Mouse (Mus musculus) gastrocnemius, postnatal 4 days (tissue): ENCODE results near the gene Rasgrf2. TPM values are rescaled to one million over a fixed set of nuclear protein-coding genes. Genes with fewer than 3 reads are reported as not detected.

Experiments
- DNase-seq, 2 experiments: peaks; one replicate each; pipeline ENCODE4 v3.0.0; 2021 to 2022; ENCODE audit warnings: low spot score in 2 of 2, mixed read lengths in 2 of 2
- total RNA-seq, 2 experiments: library from RNA; stranded (reverse); gene quantifications; 2 replicates each; pipeline ENCODE4 v1.2.3; 2021

Gene Rasgrf2
- total RNA-seq, 2 experiments from 2014 or later: 0.91 to 1.4 TPM

GRCm38 (mm10) chr13:92041584-92042563 lies 89.6 kb downstream of the Rasgrf2 start:
- DNase-seq: no peak

GRCm38 (mm10) chr13:92030364-92031057 lies 100.9 kb downstream of the Rasgrf2 start:
- no peak for DNase-seq

GRCm38 (mm10) chr13:92029666-92030065 lies 101.8 kb downstream of the Rasgrf2 start:
- DNase-seq: no peak

- DNase-seq: no peak
These were observed 103.5 kb downstream of the Rasgrf2 start for GRCm38 (mm10) chr13:92027951-92028350.

GRCm38 (mm10) chr13:92026651-92027050 lies 104.8 kb downstream of the Rasgrf2 start:
- DNase-seq: no peak

- no peak for DNase-seq
These were observed 106.3 kb downstream of the Rasgrf2 start for GRCm38 (mm10) chr13:92025124-92025523.

- DNase-seq: no peak
These were observed 109.3 kb downstream of the Rasgrf2 start for GRCm38 (mm10) chr13:92022202-92022601.

GRCm38 (mm10) chr13:91996929-91997328 lies 134.5 kb downstream of the Rasgrf2 start:
- no peak for DNase-seq

- DNase-seq: no peak
These were observed 140.0 kb downstream of the Rasgrf2 start for GRCm38 (mm10) chr13:91991412-91991811.

GRCm38 (mm10) chr13:91990709-91991284 lies 140.7 kb downstream of the Rasgrf2 start:
- no peak for DNase-seq

- DNase-seq: no peak
These were observed 143.1 kb downstream of the Rasgrf2 start for GRCm38 (mm10) chr13:91988378-91988777.

GRCm38 (mm10) chr13:91986958-91987357 lies 144.5 kb downstream of the Rasgrf2 start:
- DNase-seq: no peak

- no peak for DNase-seq
These were observed 145.4 kb downstream of the Rasgrf2 start for GRCm38 (mm10) chr13:91985915-91986589.

GRCm38 (mm10) chr13:91985019-91985418 lies 146.4 kb downstream of the Rasgrf2 start:
- no peak for DNase-seq

GRCm38 (mm10) chr13:91982080-91982479 lies 149.4 kb downstream of the Rasgrf2 start:
- no peak for DNase-seq

GRCm38 (mm10) chr13:91981414-91981813 lies 150.0 kb downstream of the Rasgrf2 start:
- DNase-seq: no peak

GRCm38 (mm10) chr13:91976971-91977370 lies 154.5 kb downstream of the Rasgrf2 start:
- no peak for DNase-seq

GRCm38 (mm10) chr13:91976541-91976940 lies 154.9 kb downstream of the Rasgrf2 start:
- no peak for DNase-seq

- DNase-seq: no peak
These were observed 157.3 kb downstream of the Rasgrf2 start for GRCm38 (mm10) chr13:91974154-91974553.

GRCm38 (mm10) chr13:91971246-91971645 lies 160.2 kb downstream of the Rasgrf2 start:
- no peak for DNase-seq

- DNase-seq: no peak
These were observed 175.0 kb downstream of the Rasgrf2 start for GRCm38 (mm10) chr13:91956474-91956873.
